Mouse (Mus musculus): Measurements from ENCODE around the gene Enpp4. TPM values are rescaled to one million over a fixed set of nuclear protein-coding genes. Genes with fewer than 3 reads are reported as not detected.

Gene Enpp4
- polyA plus RNA-seq, 1 experiment from 2014 or later, result 5.4 TPM

- Histone ChIP-seq H3K9ac (ENCODE audit: low read depth, low read length) (no peak overlapping the region), H3K36me3 (ENCODE audit: control insufficient read depth, insufficient read depth, low read length) (no peaks in the 10 kb centered on the region), H3K4me1 (ENCODE audit: control insufficient read depth, insufficient read depth, low read length) (0 out of 2 replicates have a peak, but pooled peaks cover 2% of the 10 kb centered on the region), H3K27ac (ENCODE audit: low read depth, low read length) (no peak overlapping the region), H3K27me3 (ENCODE audit: control insufficient read depth, insufficient read depth, low read length) (no peaks in the 10 kb centered on the region), H3K4me2 (replicated peaks; ENCODE audit: low read depth, low read length) (peak overlapping the region; percentile 13; the same call in 1 of the 2 replicates), H3K4me3 (ENCODE audit: low read length) (no peak overlapping the region), H3K9me3 (ENCODE audit: control insufficient read depth, low read length) (no peaks in the 10 kb centered on the region)
- 62% methylated on average over 8 of the region's 8 CpGs for WGBS
- ATAC-seq (ENCODE audit: low FRiP score, low TSS enrichment), result no peak
Measured at GRCm38 (mm10) chr17:44136018-44136417, 30.4 kb upstream of the Enpp4 start.

- Histone ChIP-seq H3K27me3 (ENCODE audit: control insufficient read depth, insufficient read depth, low read length) (no peaks in the 10 kb centered on the region), H3K9ac (ENCODE audit: low read depth, low read length) (no peak overlapping the region), H3K36me3 (ENCODE audit: control insufficient read depth, insufficient read depth, low read length) (no peaks in the 10 kb centered on the region), H3K4me3 (ENCODE audit: low read length) (no peak overlapping the region; the same call in 1 of the 2 replicates), H3K4me1 (ENCODE audit: control insufficient read depth, insufficient read depth, low read length) (0 out of 2 replicates have a peak, but pooled peaks cover 2% of the 10 kb centered on the region), H3K9me3 (ENCODE audit: control insufficient read depth, low read length) (no peaks in the 10 kb centered on the region), H3K27ac (ENCODE audit: low read depth, low read length) (no peak overlapping the region), H3K4me2 (replicated peaks; ENCODE audit: low read depth, low read length) (no peak overlapping the region)
- ATAC-seq (ENCODE audit: low FRiP score, low TSS enrichment), result no peak
- 66% methylated on average over 9 of the region's 9 CpGs for WGBS
Measured at GRCm38 (mm10) chr17:44134545-44134944, 28.9 kb upstream of the Enpp4 start.

GRCm38 (mm10) chr17:44134106-44134505, 28.5 kb upstream of the Enpp4 start:
- Histone ChIP-seq H3K27ac (ENCODE audit: low read depth, low read length) (no peak overlapping the region), H3K4me2 (replicated peaks; ENCODE audit: low read depth, low read length) (no peak overlapping the region), H3K4me1 (ENCODE audit: control insufficient read depth, insufficient read depth, low read length) (0 out of 2 replicates have a peak, but pooled peaks cover 2% of the 10 kb centered on the region), H3K4me3 (ENCODE audit: low read length) (no peak overlapping the region), H3K27me3 (ENCODE audit: control insufficient read depth, insufficient read depth, low read length) (no peaks in the 10 kb centered on the region), H3K9me3 (ENCODE audit: control insufficient read depth, low read length) (no peaks in the 10 kb centered on the region), H3K9ac (ENCODE audit: low read depth, low read length) (no peak overlapping the region), H3K36me3 (ENCODE audit: control insufficient read depth, insufficient read depth, low read length) (no peaks in the 10 kb centered on the region)
- ATAC-seq (ENCODE audit: low FRiP score, low TSS enrichment), result no peak
- WGBS, result 79% methylated on average over 6 of the region's 6 CpGs

GRCm38 (mm10) chr17:44130429-44130828, 24.8 kb upstream of the Enpp4 start:
- ATAC-seq (ENCODE audit: low FRiP score, low TSS enrichment), result no peak
- Histone ChIP-seq H3K9me3 (ENCODE audit: control insufficient read depth, low read length) (no peaks in the 10 kb centered on the region), H3K36me3 (ENCODE audit: control insufficient read depth, insufficient read depth, low read length) (no peaks in the 10 kb centered on the region), H3K9ac (ENCODE audit: low read depth, low read length) (no peak overlapping the region), H3K4me1 (ENCODE audit: control insufficient read depth, insufficient read depth, low read length) (no peaks in the 10 kb centered on the region), H3K4me2 (replicated peaks; ENCODE audit: low read depth, low read length) (no peak overlapping the region), H3K27ac (ENCODE audit: low read depth, low read length) (no peak overlapping the region), H3K27me3 (ENCODE audit: control insufficient read depth, insufficient read depth, low read length) (no peaks in the 10 kb centered on the region), H3K4me3 (ENCODE audit: low read length) (no peak overlapping the region)
- WGBS, result 15% methylated on average over 7 of the region's 7 CpGs

GRCm38 (mm10) chr17:44129092-44129750, 23.6 kb upstream of the Enpp4 start:
- Histone ChIP-seq H3K9me3 (ENCODE audit: control insufficient read depth, low read length) (no peaks in the 10 kb centered on the region), H3K36me3 (ENCODE audit: control insufficient read depth, insufficient read depth, low read length) (no peaks in the 10 kb centered on the region), H3K4me2 (replicated peaks; ENCODE audit: low read depth, low read length) (no peak overlapping the region), H3K27me3 (ENCODE audit: control insufficient read depth, insufficient read depth, low read length) (no peaks in the 10 kb centered on the region), H3K27ac (ENCODE audit: low read depth, low read length) (no peak overlapping the region), H3K4me1 (ENCODE audit: control insufficient read depth, insufficient read depth, low read length) (no peaks in the 10 kb centered on the region), H3K4me3 (ENCODE audit: low read length) (no peak overlapping the region), H3K9ac (ENCODE audit: low read depth, low read length) (no peak overlapping the region)
- 87% methylated on average over 13 of the region's 13 CpGs for WGBS
- no peak for ATAC-seq (ENCODE audit: low FRiP score, low TSS enrichment)

GRCm38 (mm10) chr17:44121366-44122100, 15.9 kb upstream of the Enpp4 start:
- H3K9me3 ChIP-seq (ENCODE audit: control insufficient read depth, low read length), result no peaks in the 10 kb centered on the region
- H3K4me3 ChIP-seq (ENCODE audit: low read length), result no peak overlapping the region
- no peaks in the 10 kb centered on the region for H3K27me3 ChIP-seq (ENCODE audit: control insufficient read depth, insufficient read depth, low read length)
- H3K4me1 ChIP-seq (ENCODE audit: control insufficient read depth, insufficient read depth, low read length), result no peaks in the 10 kb centered on the region
- WGBS, result 72% methylated on average over 12 of the region's 12 CpGs
- H3K27ac ChIP-seq (ENCODE audit: low read depth, low read length), result no peak overlapping the region
- H3K9ac ChIP-seq (ENCODE audit: low read depth, low read length), result no peak overlapping the region
- no peaks in the 10 kb centered on the region for H3K36me3 ChIP-seq (ENCODE audit: control insufficient read depth, insufficient read depth, low read length)
- no peak overlapping the region for H3K4me2 ChIP-seq (replicated peaks; ENCODE audit: low read depth, low read length)
- ATAC-seq (ENCODE audit: low FRiP score, low TSS enrichment), result no peak

- Histone ChIP-seq H3K9ac (ENCODE audit: low read depth, low read length) (no peak overlapping the region), H3K27me3 (ENCODE audit: control insufficient read depth, insufficient read depth, low read length) (no peaks in the 10 kb centered on the region), H3K27ac (ENCODE audit: low read depth, low read length) (no peak overlapping the region), H3K4me3 (ENCODE audit: low read length) (no peak overlapping the region), H3K4me2 (replicated peaks; ENCODE audit: low read depth, low read length) (no peak overlapping the region), H3K4me1 (ENCODE audit: control insufficient read depth, insufficient read depth, low read length) (no peaks in the 10 kb centered on the region), H3K9me3 (ENCODE audit: control insufficient read depth, low read length) (no peaks in the 10 kb centered on the region), H3K36me3 (ENCODE audit: control insufficient read depth, insufficient read depth, low read length) (no peaks in the 10 kb centered on the region)
- no peak for ATAC-seq (ENCODE audit: low FRiP score, low TSS enrichment)
- WGBS, result 58% methylated on average over 4 of the region's 4 CpGs
Measured at GRCm38 (mm10) chr17:44118231-44118630, 12.6 kb upstream of the Enpp4 start.

- ATAC-seq (ENCODE audit: low FRiP score, low TSS enrichment), result no peak
- Histone ChIP-seq H3K27ac (ENCODE audit: low read depth, low read length) (no peak overlapping the region), H3K9me3 (ENCODE audit: control insufficient read depth, low read length) (no peaks in the 10 kb centered on the region), H3K4me1 (ENCODE audit: control insufficient read depth, insufficient read depth, low read length) (no peaks in the 10 kb centered on the region), H3K9ac (ENCODE audit: low read depth, low read length) (no peak overlapping the region), H3K4me3 (ENCODE audit: low read length) (no peak overlapping the region), H3K36me3 (ENCODE audit: control insufficient read depth, insufficient read depth, low read length) (no peaks in the 10 kb centered on the region), H3K4me2 (replicated peaks; ENCODE audit: low read depth, low read length) (no peak overlapping the region), H3K27me3 (ENCODE audit: control insufficient read depth, insufficient read depth, low read length) (no peaks in the 10 kb centered on the region)
- 46% methylated on average over 2 of the region's 2 CpGs for WGBS
Measured at GRCm38 (mm10) chr17:44117721-44118120, 12.1 kb upstream of the Enpp4 start.

- Histone ChIP-seq H3K27me3 (ENCODE audit: control insufficient read depth, insufficient read depth, low read length) (no peaks in the 10 kb centered on the region), H3K9me3 (ENCODE audit: control insufficient read depth, low read length) (no peaks in the 10 kb centered on the region)
- 67% methylated on average over 2 of the region's 2 CpGs for WGBS
Measured at GRCm38 (mm10) chr17:44116584-44116983, 11.0 kb upstream of the Enpp4 start.

More at GRCm38 (mm10) chr17:44116584-44116983, 11.0 kb upstream of the Enpp4 start:
- ATAC-seq (ENCODE audit: low FRiP score, low TSS enrichment), result no peak
- Histone ChIP-seq H3K4me2 (replicated peaks; ENCODE audit: low read depth, low read length) (no peak overlapping the region), H3K4me1 (ENCODE audit: control insufficient read depth, insufficient read depth, low read length) (no peaks in the 10 kb centered on the region), H3K36me3 (ENCODE audit: control insufficient read depth, insufficient read depth, low read length) (no peaks in the 10 kb centered on the region), H3K4me3 (ENCODE audit: low read length) (no peak overlapping the region), H3K9ac (ENCODE audit: low read depth, low read length) (no peak overlapping the region), H3K27ac (ENCODE audit: low read depth, low read length) (no peak overlapping the region)
